Mouse (Mus musculus) CD8-positive naive resting alpha-beta T cell, adult 57 days (primary cell): Measurements from ENCODE around the gene Olfr894. TPM values are rescaled to one million over a fixed set of nuclear protein-coding genes. Genes with fewer than 3 reads are reported as not detected.

Experiments
- total RNA-seq: library from RNA; stranded (reverse); gene quantifications from one replicate; pipeline ENCODE4 v1.2.4, GENCODE M21; 2023

Gene Olfr894
- total RNA-seq: not detected

GRCm38 (mm10) chr9:38217755-38218154 is at the start of gene Olfr894:
Gene Olfr894, plus strand, starts transcription at chr9:38218055.

GRCm38 (mm10) chr9:38180721-38181120 is 37.1 kb upstream of the Olfr894 start, which contains the start of gene Olfr891:
Gene Olfr891, minus strand, starts transcription at chr9:38180821.

GRCm38 (mm10) chr9:38208065-38208464 is 9.8 kb upstream of the Olfr894 start, which contains the start of gene Olfr893:
Gene Olfr893, plus strand, starts transcription at chr9:38208365.

GRCm38 (mm10) chr9:38252474-38252873 is 34.6 kb downstream of the Olfr894 start, which contains the start of gene Olfr143:
Gene Olfr143, plus strand, starts transcription at chr9:38252774.

GRCm38 (mm10) chr9:38267551-38267950 is 49.7 kb downstream of the Olfr894 start, which contains the start of gene Olfr895:
Gene Olfr895, plus strand, starts transcription at chr9:38267851.

Other genes with a start within 250 kb of the Olfr894 start
- not detected for gene Olfr881, start 226.2 kb upstream of the Olfr894 start, total RNA-seq
- gene Olfr883, start 192.2 kb upstream of the Olfr894 start, total RNA-seq: not detected
- gene Olfr884, start 171.5 kb upstream of the Olfr894 start, total RNA-seq: not detected
- gene Olfr885, start 156.7 kb upstream of the Olfr894 start, total RNA-seq: not detected
- gene Olfr887, start 134.0 kb upstream of the Olfr894 start, total RNA-seq: not detected
- gene Olfr888, start 109.9 kb upstream of the Olfr894 start, total RNA-seq: not detected
- not detected for gene Olfr889, start 102.9 kb upstream of the Olfr894 start, total RNA-seq
- not detected for gene Olfr890, start 75.5 kb upstream of the Olfr894 start, total RNA-seq
- gene Olfr891, start 37.2 kb upstream of the Olfr894 start, total RNA-seq: not detected
- gene Olfr893, start 9.7 kb upstream of the Olfr894 start, total RNA-seq: not detected
- gene Olfr143, start 34.7 kb downstream of the Olfr894 start, total RNA-seq: not detected
- gene Olfr895, start 49.8 kb downstream of the Olfr894 start, total RNA-seq: not detected
- not detected for gene Olfr896-ps1, start 73.1 kb downstream of the Olfr894 start, total RNA-seq
- not detected for gene Olfr25, start 111.0 kb downstream of the Olfr894 start, total RNA-seq
- not detected for gene Olfr898, start 130.4 kb downstream of the Olfr894 start, total RNA-seq
- not detected for gene Olfr250, start 148.8 kb downstream of the Olfr894 start, total RNA-seq
- not detected for gene Olfr251, start 159.0 kb downstream of the Olfr894 start, total RNA-seq
- gene Olfr147, start 183.6 kb downstream of the Olfr894 start, total RNA-seq: not detected
- not detected for gene Olfr901, start 211.4 kb downstream of the Olfr894 start, total RNA-seq
- gene Olfr902, start 229.6 kb downstream of the Olfr894 start, total RNA-seq: not detected
- not detected for gene Olfr904, start 245.1 kb downstream of the Olfr894 start, total RNA-seq